Mouse (Mus musculus): ENCODE results near the gene Sf3b5. TPM values are rescaled to one million over a fixed set of nuclear protein-coding genes. Genes with fewer than 3 reads are reported as not detected.
"Not testable (repeated sequence)": the region's sequence is repeated elsewhere in the genome, so short reads cannot be mapped to it uniquely, and the experiment has no call there.

Sf3b5 gene
- polyA plus RNA-seq, 1 experiment from 2014 or later, result 31.3 TPM

DNA sequence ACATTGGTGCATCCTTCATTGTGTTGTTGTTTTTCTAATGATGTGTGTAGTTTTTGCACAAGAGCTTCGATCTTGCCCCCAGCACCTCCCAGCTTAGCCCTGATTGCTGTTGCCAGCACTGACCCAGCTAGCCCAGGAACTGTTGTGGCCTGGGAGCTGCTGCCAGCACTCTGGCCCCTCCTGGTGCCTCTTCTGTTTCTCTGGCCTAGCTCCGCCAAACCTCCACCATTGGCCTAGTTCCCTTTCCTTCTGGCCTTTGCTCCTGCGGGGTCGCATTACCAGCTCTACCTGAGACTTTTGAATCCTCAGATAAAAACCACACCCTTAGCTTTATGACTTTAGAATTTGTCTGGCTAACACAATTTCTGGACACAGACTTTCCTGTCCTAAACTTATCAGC is 17.0 kb downstream of the Sf3b5 start:
- Histone ChIP-seq H3K27ac (ENCODE audit: low read length) (no peak overlapping the region), H3K9me3 (replicated peaks; ENCODE audit: control insufficient read depth, low read length) (peaks cover 1% of the 10 kb centered on the region; the same call in 1 of the 2 replicates), H3K4me3 (replicated peaks; ENCODE audit: low read length) (no peak overlapping the region), H3K36me3 (ENCODE audit: control insufficient read depth, insufficient read depth, low read length) (no peaks in the 10 kb centered on the region), H3K4me1 (ENCODE audit: control insufficient read depth, insufficient read depth, low read length) (no peaks in the 10 kb centered on the region), H3K4me2 (ENCODE audit: low read depth, low read length) (no peak overlapping the region), H3K27me3 (ENCODE audit: control insufficient read depth, insufficient read depth, low read length) (no peaks in the 10 kb centered on the region), H3K9ac (ENCODE audit: low read length) (no peak overlapping the region)
- WGBS, result 77% methylated on average over 4 of the region's 4 CpGs
- no peak for ATAC-seq (ENCODE audit: insufficient read depth, low FRiP score)

GRCm38 (mm10) chr10:13023985-13024384 is 18.8 kb downstream of the Sf3b5 start:
- not testable (repeated sequence) for H3K4me1 ChIP-seq (ENCODE audit: control insufficient read depth, insufficient read depth, low read length); H3K36me3 ChIP-seq (ENCODE audit: control insufficient read depth, insufficient read depth, low read length); H3K4me3 ChIP-seq (replicated peaks; ENCODE audit: low read length); H3K27me3 ChIP-seq (ENCODE audit: control insufficient read depth, insufficient read depth, low read length); ATAC-seq (ENCODE audit: insufficient read depth, low FRiP score); H3K4me2 ChIP-seq (ENCODE audit: low read depth, low read length); H3K9me3 ChIP-seq (replicated peaks; ENCODE audit: control insufficient read depth, low read length); H3K9ac ChIP-seq (ENCODE audit: low read length); H3K27ac ChIP-seq (ENCODE audit: low read length)
- WGBS, result 60% methylated on average over 3 of the region's 3 CpGs

- Histone ChIP-seq H3K4me3 (replicated peaks; ENCODE audit: low read length) (no peak overlapping the region), H3K9me3 (replicated peaks; ENCODE audit: control insufficient read depth, low read length) (no peaks in the 10 kb centered on the region), H3K36me3 (ENCODE audit: control insufficient read depth, insufficient read depth, low read length) (no peaks in the 10 kb centered on the region), H3K27me3 (ENCODE audit: control insufficient read depth, insufficient read depth, low read length) (no peaks in the 10 kb centered on the region), H3K27ac (ENCODE audit: low read length) (no peak overlapping the region), H3K4me2 (ENCODE audit: low read depth, low read length) (no peak overlapping the region), H3K9ac (ENCODE audit: low read length) (no peak overlapping the region), H3K4me1 (ENCODE audit: control insufficient read depth, insufficient read depth, low read length) (no peaks in the 10 kb centered on the region)
- ATAC-seq (ENCODE audit: insufficient read depth, low FRiP score), result no peak
- 81% methylated on average over 5 of the region's 5 CpGs for whole genome bisulfite sequencing
Observed at GRCm38 (mm10) chr10:13027702-13028101, 22.6 kb downstream of the Sf3b5 start.

- no peaks in the 10 kb centered on the region for H3K9me3 ChIP-seq (replicated peaks; ENCODE audit: control insufficient read depth, low read length)
- no peak overlapping the region for H3K4me3 ChIP-seq (replicated peaks; ENCODE audit: low read length)
- no peak for ATAC-seq (ENCODE audit: insufficient read depth, low FRiP score)
- H3K9ac ChIP-seq (ENCODE audit: low read length), result no peak overlapping the region
- H3K27ac ChIP-seq (ENCODE audit: low read length), result no peak overlapping the region
- no peaks in the 10 kb centered on the region for H3K36me3 ChIP-seq (ENCODE audit: control insufficient read depth, insufficient read depth, low read length)
- 91% methylated on average over 1 of the region's 1 CpGs for WGBS
- no peaks in the 10 kb centered on the region for H3K27me3 ChIP-seq (ENCODE audit: control insufficient read depth, insufficient read depth, low read length)
- no peak overlapping the region for H3K4me2 ChIP-seq (ENCODE audit: low read depth, low read length)
- H3K4me1 ChIP-seq (ENCODE audit: control insufficient read depth, insufficient read depth, low read length), result no peaks in the 10 kb centered on the region
Observed at GRCm38 (mm10) chr10:13028215-13028614, 23.1 kb downstream of the Sf3b5 start.

DNA sequence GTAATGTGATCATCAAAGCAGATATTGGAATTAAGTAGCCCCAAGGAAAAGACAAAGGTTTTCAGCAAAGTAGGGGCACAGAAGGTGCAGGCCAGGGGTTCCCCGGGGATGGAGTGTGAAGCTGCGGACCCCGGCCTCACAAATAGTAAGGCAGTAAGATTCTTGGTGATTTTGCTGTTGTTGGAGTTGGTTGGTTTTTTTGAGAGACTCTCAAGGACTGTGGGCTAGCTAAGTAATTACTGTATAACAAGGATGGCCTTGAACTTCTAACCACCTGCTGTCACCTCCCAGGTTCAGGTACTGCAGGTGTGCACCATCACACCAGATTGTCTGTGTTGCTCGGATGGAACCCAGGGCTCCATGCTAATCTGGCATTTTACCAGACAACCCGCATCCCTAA is 24.3 kb downstream of the Sf3b5 start:
- no peak for ATAC-seq (ENCODE audit: insufficient read depth, low FRiP score)
- Histone ChIP-seq H3K36me3 (ENCODE audit: control insufficient read depth, insufficient read depth, low read length) (no peaks in the 10 kb centered on the region), H3K4me1 (ENCODE audit: control insufficient read depth, insufficient read depth, low read length) (no peaks in the 10 kb centered on the region), H3K9me3 (replicated peaks; ENCODE audit: control insufficient read depth, low read length) (no peaks in the 10 kb centered on the region), H3K4me3 (replicated peaks; ENCODE audit: low read length) (no peak overlapping the region), H3K27me3 (ENCODE audit: control insufficient read depth, insufficient read depth, low read length) (no peaks in the 10 kb centered on the region), H3K27ac (ENCODE audit: low read length) (no peak overlapping the region), H3K4me2 (ENCODE audit: low read depth, low read length) (no peak overlapping the region), H3K9ac (ENCODE audit: low read length) (no peak overlapping the region)
- 88% methylated on average over 5 of the region's 5 CpGs for WGBS

DNA sequence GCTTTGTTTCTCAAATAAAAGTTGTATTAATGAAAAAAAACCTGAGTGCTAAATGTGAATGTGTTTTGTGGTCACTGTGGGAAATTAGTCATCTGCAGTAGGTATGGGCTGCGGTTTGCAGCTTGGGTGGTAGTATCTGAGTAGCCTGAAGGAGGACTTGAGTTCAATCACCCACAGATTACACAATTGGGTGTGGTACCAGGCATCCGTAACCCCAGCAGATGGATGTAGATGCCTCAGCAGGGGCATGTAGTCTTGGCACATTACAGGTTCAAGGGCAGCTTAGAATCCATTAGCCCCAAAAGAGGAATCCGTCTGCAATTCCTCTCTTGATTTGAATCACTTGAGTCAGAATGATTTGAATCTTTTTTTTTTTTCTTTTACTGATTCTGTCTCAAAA is 30.1 kb downstream of the Sf3b5 start:
- 82% methylated on average over 3 of the region's 3 CpGs for WGBS
- no peak for ATAC-seq (ENCODE audit: insufficient read depth, low FRiP score)
- Histone ChIP-seq H3K27me3 (ENCODE audit: control insufficient read depth, insufficient read depth, low read length) (no peaks in the 10 kb centered on the region), H3K9ac (ENCODE audit: low read length) (no peak overlapping the region), H3K4me1 (ENCODE audit: control insufficient read depth, insufficient read depth, low read length) (no peaks in the 10 kb centered on the region), H3K4me3 (replicated peaks; ENCODE audit: low read length) (no peak overlapping the region), H3K27ac (ENCODE audit: low read length) (no peak overlapping the region), H3K9me3 (replicated peaks; ENCODE audit: control insufficient read depth, low read length) (no peaks in the 10 kb centered on the region), H3K36me3 (ENCODE audit: control insufficient read depth, insufficient read depth, low read length) (no peaks in the 10 kb centered on the region), H3K4me2 (ENCODE audit: low read depth, low read length) (no peak overlapping the region)

DNA sequence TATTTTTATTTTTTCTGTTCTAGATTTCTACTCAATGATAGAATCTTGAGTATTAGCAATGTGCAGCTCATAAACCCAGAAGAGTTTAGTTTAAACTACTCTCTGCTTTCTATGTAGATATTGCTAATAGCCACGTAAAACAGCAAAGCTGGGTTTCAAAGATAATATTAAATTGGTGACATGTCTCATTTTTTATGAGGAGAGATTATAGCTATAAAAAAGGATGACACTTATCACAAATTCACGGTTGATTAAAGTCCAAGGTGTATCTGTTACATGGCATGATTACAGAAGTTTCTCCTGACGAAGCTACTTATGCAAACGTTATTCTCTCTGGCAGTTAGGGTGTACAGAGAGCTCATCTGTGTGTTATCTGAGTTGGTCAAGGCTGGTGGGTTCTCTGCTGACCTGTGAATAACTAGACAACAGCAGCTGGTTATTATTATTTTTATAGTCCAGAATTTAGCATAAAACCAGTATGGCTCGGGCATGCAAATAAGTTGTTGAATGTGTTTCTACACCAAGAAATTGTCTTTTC is 34.6 kb downstream of the Sf3b5 start:
- H3K4me3 ChIP-seq (replicated peaks; ENCODE audit: low read length), result no peak overlapping the region
- ATAC-seq (ENCODE audit: insufficient read depth, low FRiP score), result no peak
- no peak overlapping the region for H3K27ac ChIP-seq (ENCODE audit: low read length)
- WGBS, result 78% methylated on average over 5 of the region's 5 CpGs
- H3K4me1 ChIP-seq (ENCODE audit: control insufficient read depth, insufficient read depth, low read length), result no peaks in the 10 kb centered on the region
- no peaks in the 10 kb centered on the region for H3K9me3 ChIP-seq (replicated peaks; ENCODE audit: control insufficient read depth, low read length)
- no peaks in the 10 kb centered on the region for H3K36me3 ChIP-seq (ENCODE audit: control insufficient read depth, insufficient read depth, low read length)
- no peaks in the 10 kb centered on the region for H3K27me3 ChIP-seq (ENCODE audit: control insufficient read depth, insufficient read depth, low read length)
- H3K4me2 ChIP-seq (ENCODE audit: low read depth, low read length), result no peak overlapping the region
- H3K9ac ChIP-seq (ENCODE audit: low read length), result no peak overlapping the region

- Histone ChIP-seq H3K4me1 (ENCODE audit: control insufficient read depth, insufficient read depth, low read length) (no peaks in the 10 kb centered on the region), H3K27me3 (ENCODE audit: control insufficient read depth, insufficient read depth, low read length) (no peaks in the 10 kb centered on the region), H3K4me2 (ENCODE audit: low read depth, low read length) (no peak overlapping the region), H3K27ac (ENCODE audit: low read length) (no peak overlapping the region), H3K4me3 (replicated peaks; ENCODE audit: low read length) (no peak overlapping the region), H3K36me3 (ENCODE audit: control insufficient read depth, insufficient read depth, low read length) (no peaks in the 10 kb centered on the region), H3K9ac (ENCODE audit: low read length) (no peak overlapping the region), H3K9me3 (replicated peaks; ENCODE audit: control insufficient read depth, low read length) (no peaks in the 10 kb centered on the region)
- 90% methylated on average over 11 of the region's 11 CpGs for WGBS
- no peak for ATAC-seq (ENCODE audit: insufficient read depth, low FRiP score)
Observed at GRCm38 (mm10) chr10:13044659-13045058, 39.5 kb downstream of the Sf3b5 start.

DNA sequence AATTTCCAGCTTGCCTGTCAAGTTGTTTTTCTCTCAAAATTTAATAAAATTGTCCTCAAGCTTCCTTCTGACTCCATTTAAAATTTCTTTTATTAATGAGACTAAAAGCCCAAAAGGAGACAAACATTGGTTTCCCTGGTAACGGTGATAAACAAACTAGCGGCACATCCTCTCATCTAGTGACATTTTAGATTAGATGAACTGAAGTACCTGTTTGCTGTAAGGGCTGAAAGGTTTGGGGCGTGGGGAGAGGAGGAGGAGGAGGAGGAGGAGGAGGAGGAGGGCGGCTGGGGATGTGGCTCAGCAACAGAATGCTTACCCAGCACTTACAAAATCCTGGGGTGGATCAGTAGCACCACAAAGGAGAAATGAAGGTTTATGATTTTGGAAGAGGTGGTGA is 42.7 kb downstream of the Sf3b5 start:
- 16% methylated on average over 4 of the region's 4 CpGs for WGBS
- Histone ChIP-seq H3K9me3 (replicated peaks; ENCODE audit: control insufficient read depth, low read length) (no peaks in the 10 kb centered on the region), H3K9ac (ENCODE audit: low read length) (no peak overlapping the region), H3K27me3 (ENCODE audit: control insufficient read depth, insufficient read depth, low read length) (no peaks in the 10 kb centered on the region), H3K4me2 (ENCODE audit: low read depth, low read length) (no peak overlapping the region), H3K36me3 (ENCODE audit: control insufficient read depth, insufficient read depth, low read length) (no peaks in the 10 kb centered on the region), H3K4me3 (replicated peaks; ENCODE audit: low read length) (no peak overlapping the region), H3K4me1 (ENCODE audit: control insufficient read depth, insufficient read depth, low read length) (no peaks in the 10 kb centered on the region), H3K27ac (ENCODE audit: low read length) (no peak overlapping the region)
- ATAC-seq (ENCODE audit: insufficient read depth, low FRiP score), result no peak

All from stomach, embryonic 16.5 days (tissue).